Mouse (Mus musculus): Measurements from ENCODE around the gene Eif4e1b.
A peak's percentile ranks its signal among the peaks of the same experiment; 100 is the strongest.

Gene Eif4e1b

GRCm38 (mm10) chr13:54783698-54784097 is at the start of gene Eif4e1b:
TSS of gene Eif4e1b (plus strand) at chr13:54783998.
- no peak for DNase-seq

DNA sequence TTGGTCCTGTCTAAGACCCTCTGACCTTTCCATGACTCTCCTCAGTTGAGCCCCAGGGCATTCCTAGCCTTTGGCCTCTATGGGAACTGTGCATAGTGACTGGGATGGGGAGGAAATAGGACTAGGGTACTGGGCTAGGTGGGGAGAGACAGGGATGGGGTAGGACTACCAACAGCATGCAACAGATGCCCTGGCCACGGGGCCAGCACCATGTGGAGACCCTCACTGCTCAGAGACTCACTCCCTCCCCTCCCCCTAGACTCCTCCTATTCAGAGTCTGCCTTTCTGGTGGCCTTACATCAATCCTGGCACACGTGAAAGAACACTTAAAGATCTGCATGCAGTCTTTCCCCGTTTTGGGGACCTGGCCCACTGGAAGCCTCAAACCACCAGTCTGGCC is 46.9 kb upstream of the Eif4e1b start:
- DNase-seq = no peak

- peak; percentile 50 to 58 for DNase-seq
Measured at GRCm38 (mm10) chr13:54737488-54738212, 46.1 kb upstream of the Eif4e1b start.

DNA sequence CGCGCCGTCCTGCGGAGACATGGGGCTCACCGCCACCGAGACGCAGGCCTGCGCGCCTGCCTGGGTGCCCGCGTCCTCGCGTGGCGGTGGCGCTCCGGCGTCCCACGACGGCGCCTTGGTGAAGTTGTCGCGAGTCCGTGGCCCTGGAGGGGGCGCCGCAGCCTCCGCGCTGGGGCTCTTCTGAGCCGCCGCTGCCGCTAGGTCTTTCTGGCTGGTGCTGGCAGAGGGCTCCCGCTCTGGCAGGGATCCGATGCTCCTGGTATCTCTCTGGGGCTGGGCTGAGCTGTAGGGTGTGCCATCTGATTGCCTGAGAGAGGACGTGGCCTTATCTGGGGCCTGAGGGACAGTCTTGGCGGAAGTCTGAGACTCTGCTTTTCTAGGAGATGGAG is 45.6 kb upstream of the Eif4e1b start:
- peak; percentile 79 to 82 for DNase-seq

- peak; percentile 49 to 50 for DNase-seq
Measured at GRCm38 (mm10) chr13:54746110-54746509, 37.7 kb upstream of the Eif4e1b start.

DNA sequence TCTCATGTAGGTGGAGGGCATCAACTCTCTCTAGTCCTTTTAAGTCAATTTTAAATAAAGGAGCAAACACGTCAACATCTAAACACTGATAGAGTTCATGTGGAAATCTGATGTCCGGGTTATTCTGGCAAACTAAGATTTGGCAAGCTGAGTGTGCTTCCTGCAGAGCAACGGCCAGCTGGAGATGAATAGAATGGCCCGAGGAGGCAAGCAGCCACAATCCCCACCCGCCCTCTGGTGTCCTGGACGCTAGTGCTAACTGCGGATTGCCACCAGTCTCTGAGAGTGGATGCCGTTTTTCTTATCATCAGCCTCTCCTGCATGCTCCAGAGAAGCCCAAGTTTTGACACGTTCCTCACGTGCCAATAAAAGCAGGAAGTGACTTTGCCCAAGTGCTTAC is 36.9 kb upstream of the Eif4e1b start:
- DNase-seq = peak; percentile 82 to 87

DNA sequence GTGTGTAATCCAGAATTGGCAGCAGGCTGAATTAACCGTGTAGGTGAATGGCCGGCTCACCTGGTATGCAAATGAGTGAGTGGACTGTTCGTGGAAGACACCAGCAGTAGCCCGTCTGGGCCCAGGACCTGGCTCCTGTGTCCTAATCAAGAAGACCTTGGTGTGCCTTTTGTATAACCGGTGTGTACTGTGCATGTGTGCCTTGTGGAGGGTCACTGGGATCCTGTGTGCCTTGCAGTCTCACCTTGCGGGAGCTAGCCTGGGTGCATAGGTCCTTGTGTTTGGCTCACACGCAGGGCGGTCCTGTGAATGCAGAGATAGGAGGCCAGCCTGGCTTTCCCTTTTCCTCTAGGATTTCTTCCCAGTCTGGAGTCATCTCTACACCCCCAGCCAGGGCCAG is 35.6 kb upstream of the Eif4e1b start:
- no peak for DNase-seq

DNA sequence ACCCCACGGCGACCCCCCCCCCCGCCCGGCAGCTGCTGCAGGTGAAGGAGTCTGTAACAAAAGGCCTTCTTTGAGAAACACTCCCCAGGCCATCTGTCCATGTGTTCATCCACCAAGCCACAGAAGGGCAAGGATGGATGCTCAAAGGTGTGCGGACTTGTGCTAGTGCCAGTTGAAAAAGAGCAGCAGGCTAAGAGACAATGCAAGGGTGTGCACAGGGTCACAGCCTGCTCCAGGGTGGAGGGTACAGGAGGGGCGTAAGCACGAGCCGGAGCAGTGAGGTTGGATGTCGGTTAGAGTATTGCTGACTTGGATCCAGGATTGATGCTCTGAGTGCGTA is 35.1 kb upstream of the Eif4e1b start:
- no peak for DNase-seq

DNA sequence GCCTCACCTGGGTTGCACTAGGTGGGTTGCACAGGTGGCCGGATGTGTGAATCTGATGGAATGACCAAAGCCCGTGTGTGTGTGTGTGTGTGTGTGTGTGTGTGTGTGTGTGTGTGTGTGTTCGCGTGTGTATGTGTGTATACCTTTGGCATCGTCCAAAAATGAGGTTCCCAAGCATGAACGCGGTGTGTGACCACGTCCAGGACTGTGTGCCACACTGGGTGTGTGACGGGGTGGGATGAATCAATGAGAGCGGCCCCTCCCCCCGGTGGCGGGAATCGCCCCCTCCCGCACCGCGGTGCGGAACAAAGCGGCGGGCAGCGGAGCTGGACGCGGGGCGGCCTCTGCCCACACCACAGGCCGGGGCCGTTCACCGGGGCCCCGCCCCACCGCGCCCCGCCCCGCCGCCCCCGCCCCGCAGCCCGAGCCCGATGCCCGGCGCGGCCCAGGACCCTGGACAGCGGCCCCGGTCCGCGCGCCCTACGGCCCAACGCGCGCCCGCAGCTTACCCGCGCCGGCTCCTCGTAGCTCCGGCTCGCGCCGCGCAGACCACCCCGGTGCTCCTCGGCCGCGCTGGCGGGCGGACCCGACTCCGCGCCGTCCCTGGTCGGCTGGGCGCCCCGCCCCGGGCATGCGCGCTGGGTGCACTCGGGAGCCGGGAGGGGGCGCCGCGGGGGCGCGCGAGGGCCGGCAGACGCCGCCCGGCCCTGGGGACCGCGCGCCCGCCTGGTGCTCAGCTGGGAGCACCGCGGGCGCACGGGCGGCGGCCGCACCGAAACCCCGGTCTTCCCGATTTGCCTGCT is 34.5 kb upstream of the Eif4e1b start:
- DNase-seq = peak; percentile 87 to 92

GRCm38 (mm10) chr13:54749864-54750411 is 33.9 kb upstream of the Eif4e1b start, which contains the start of gene Gprin1:
TSS of gene Gprin1 (minus strand) at chr13:54749874.
- DNase-seq = peak; percentile 85 to 88

GRCm38 (mm10) chr13:54750699-54751098 is 33.1 kb upstream of the Eif4e1b start:
- no peak for DNase-seq

GRCm38 (mm10) chr13:54752656-54753055 is 31.1 kb upstream of the Eif4e1b start:
- DNase-seq = peak; percentile 75 to 80

GRCm38 (mm10) chr13:54753733-54754132 is 30.1 kb upstream of the Eif4e1b start:
- no peak for DNase-seq

GRCm38 (mm10) chr13:54754169-54755080 is 29.4 kb upstream of the Eif4e1b start:
- peak; percentile 69 to 73 for DNase-seq

- DNase-seq = peak; percentile 74 to 75
Measured at GRCm38 (mm10) chr13:54755201-54755830, 28.5 kb upstream of the Eif4e1b start.

DNA sequence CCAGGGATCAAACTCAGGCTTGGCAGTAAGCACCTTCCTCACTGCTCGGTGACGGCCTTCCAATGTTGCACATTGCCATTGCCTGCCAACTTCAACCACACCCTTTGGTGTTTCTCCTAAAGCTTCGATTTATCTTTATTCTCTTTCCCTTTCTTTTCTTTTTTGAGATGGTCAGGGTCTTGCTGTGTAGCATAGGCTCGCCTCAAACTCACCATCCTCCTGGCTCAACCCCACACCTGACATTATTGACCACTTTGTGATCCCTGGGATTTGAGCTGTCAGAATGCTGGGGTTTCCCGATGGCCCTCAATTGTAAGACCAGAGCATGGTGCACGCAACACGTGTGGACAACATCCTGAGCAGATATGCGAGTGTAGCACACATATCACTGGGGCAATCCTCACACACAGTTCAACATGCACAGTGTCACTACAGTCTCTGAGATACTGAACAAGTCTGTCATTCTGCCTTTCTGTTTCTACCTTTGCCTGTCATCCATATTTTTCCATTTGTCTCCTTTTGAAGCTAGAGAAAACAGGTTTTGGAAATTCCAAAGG is 27.6 kb upstream of the Eif4e1b start:
- no peak for DNase-seq

DNA sequence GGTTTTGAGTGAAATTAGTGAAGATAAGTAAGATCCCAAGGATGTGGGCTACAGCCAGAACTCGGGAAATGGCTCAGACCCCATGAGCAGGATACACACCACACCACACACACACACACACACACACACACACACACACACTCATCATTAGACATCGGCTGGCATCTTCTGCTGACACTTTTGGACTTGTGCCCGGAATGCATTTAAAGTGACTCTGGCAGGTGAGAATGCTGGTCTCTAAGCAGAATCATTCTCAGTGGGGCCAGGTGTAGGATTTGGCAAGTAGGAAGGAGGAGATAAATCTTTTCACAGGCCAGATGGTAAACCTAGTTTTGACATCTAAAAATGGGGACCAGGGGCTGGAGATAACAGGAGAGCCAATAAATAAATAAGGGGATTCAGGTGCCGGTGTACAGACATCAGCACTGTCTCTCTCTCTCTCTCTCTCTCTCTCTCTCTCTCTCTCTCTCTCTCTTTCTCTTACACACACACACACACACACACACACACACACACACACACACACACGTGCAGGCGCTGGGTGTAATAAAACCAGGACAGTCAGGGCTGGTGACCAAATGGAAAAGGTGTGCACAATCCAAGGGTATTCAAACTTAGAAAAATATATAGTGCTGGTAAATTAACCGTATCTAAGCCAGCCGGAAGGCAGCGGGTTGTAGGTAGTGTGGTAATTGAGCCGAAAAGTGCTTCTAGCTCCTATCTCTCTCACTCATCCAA is 26.5 kb upstream of the Eif4e1b start:
- DNase-seq = peak; percentile 95 to 97

- DNase-seq = peak; percentile 97 to 98
Measured at GRCm38 (mm10) chr13:54758045-54758755, 25.6 kb upstream of the Eif4e1b start.

DNA sequence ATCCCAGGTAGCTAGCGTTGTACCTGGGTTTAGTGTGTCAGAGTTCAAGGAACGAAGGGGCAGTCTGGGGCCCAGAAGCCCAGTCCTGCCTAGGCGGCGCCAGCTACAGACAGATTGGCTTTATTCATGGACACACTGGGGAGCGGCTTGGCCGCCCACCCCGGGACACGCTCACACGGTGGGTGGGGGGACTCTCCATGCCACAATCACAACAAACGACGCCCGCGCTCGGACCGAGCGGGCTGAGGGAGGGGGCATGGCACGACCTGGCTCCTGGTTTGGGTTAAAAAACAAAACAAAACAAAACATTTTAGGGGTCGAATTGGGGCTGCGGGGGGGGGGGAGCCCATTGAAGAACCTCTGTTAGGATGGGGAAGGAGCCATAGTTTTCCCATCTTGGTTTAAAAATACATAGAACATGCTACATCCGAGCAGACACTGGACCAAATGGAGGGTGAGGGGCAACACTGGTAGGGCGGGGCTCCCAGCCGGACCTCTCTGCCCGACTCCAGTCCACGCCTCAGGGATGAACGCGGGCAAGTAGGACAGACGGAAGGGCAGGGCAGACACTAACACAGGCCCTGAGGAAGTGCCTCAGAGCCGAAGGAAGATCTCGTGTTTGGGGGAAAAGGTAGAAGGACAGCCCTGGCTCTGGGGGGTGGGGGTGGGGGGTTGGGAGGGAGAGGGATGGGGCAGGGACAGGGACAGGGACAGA is 24.9 kb upstream of the Eif4e1b start:
- peak; percentile 55 to 65 for DNase-seq

- peak; percentile 59 to 60 for DNase-seq
Measured at GRCm38 (mm10) chr13:54759496-54759895, 24.3 kb upstream of the Eif4e1b start.
